Mouse (Mus musculus) kidney, adult 18-20 months (tissue): ENCODE measurements around the gene Prkd3.

Source experiments
- DNase-seq: peaks from one replicate; pipeline ENCODE4 v3.0.0; 2021

Gene Prkd3

GRCm38 (mm10) chr17:79020208-79020983, at the start of gene Prkd3:
TSS of gene Prkd3 (minus strand) at chr17:79020816.
- peak; percentile 72 for DNase-seq

- no peak for DNase-seq
Observed at GRCm38 (mm10) chr17:79069766-79070480, 49.3 kb upstream of the Prkd3 start.

GRCm38 (mm10) chr17:79069019-79069418, 48.4 kb upstream of the Prkd3 start:
- no peak for DNase-seq

GRCm38 (mm10) chr17:79068581-79068980, 48.0 kb upstream of the Prkd3 start:
- no peak for DNase-seq

GRCm38 (mm10) chr17:79064250-79064649, 43.6 kb upstream of the Prkd3 start:
- no peak for DNase-seq

GRCm38 (mm10) chr17:79060221-79060620, 39.6 kb upstream of the Prkd3 start:
- DNase-seq: no peak

- no peak for DNase-seq
Observed at GRCm38 (mm10) chr17:79058271-79058670, 37.7 kb upstream of the Prkd3 start.

GRCm38 (mm10) chr17:79052088-79052812, 31.6 kb upstream of the Prkd3 start:
- DNase-seq: peak; percentile 53

GRCm38 (mm10) chr17:79051606-79052005, 31.0 kb upstream of the Prkd3 start, which contains the start of gene Qpct:
TSS of gene Qpct (plus strand) at chr17:79051906.
- DNase-seq: no peak

GRCm38 (mm10) chr17:79043705-79044104, 23.1 kb upstream of the Prkd3 start:
- no peak for DNase-seq

GRCm38 (mm10) chr17:79039660-79040059, 19.0 kb upstream of the Prkd3 start:
- DNase-seq: no peak

GRCm38 (mm10) chr17:79032782-79033181, 12.2 kb upstream of the Prkd3 start:
- DNase-seq: no peak

GRCm38 (mm10) chr17:79031569-79031968, 11.0 kb upstream of the Prkd3 start:
- DNase-seq: no peak

- DNase-seq: no peak
Observed at GRCm38 (mm10) chr17:79029226-79029625, 8.6 kb upstream of the Prkd3 start.

- no peak for DNase-seq
Observed at GRCm38 (mm10) chr17:79024544-79024943, 3.9 kb upstream of the Prkd3 start.

GRCm38 (mm10) chr17:79022746-79023145, 2.1 kb upstream of the Prkd3 start:
- no peak for DNase-seq

GRCm38 (mm10) chr17:79020984-79021335, 344 bp upstream of the Prkd3 start:
- no peak for DNase-seq

GRCm38 (mm10) chr17:79019726-79020207, 849 bp downstream of the Prkd3 start:
- DNase-seq: no peak

- DNase-seq: no peak
Observed at GRCm38 (mm10) chr17:79018422-79018821, 2.2 kb downstream of the Prkd3 start.

- DNase-seq: no peak
Observed at GRCm38 (mm10) chr17:79015831-79016230, 4.8 kb downstream of the Prkd3 start.

- no peak for DNase-seq
Observed at GRCm38 (mm10) chr17:79014911-79015685, 5.5 kb downstream of the Prkd3 start.

GRCm38 (mm10) chr17:79013625-79014024, 7.0 kb downstream of the Prkd3 start:
- no peak for DNase-seq
